Mouse (Mus musculus) adrenal gland, postnatal 36 days (tissue): ENCODE results near the gene Slc25a16. TPM values are rescaled to one million over a fixed set of nuclear protein-coding genes. Genes with fewer than 3 reads are reported as not detected.
A peak's percentile ranks its signal among the peaks of the same experiment; 100 is the strongest.

ENCODE experiments used
- DNase-seq, 2 experiments: peaks; one replicate each; pipeline ENCODE4 v3.0.0; 2021; ENCODE audit warnings: mixed read lengths in 1 of 2
- long read RNA-seq, 2 experiments: library from polyadenylated mRNA; stranded (forward); transcript quantifications; one replicate each; pipeline ENCODE4 v2.0.0; 2021; ENCODE audit warnings: borderline sequencing depth in 2 of 2
- total RNA-seq, 2 experiments: library from RNA; stranded (reverse); gene quantifications; 2 replicates each; pipeline ENCODE4 v1.2.3; 2021

The Slc25a16 gene
- 10 to 100 TPM; 33.5 to 49.0 TPM for total RNA-seq
- long read RNA-seq, experiment 1, transcript Slc25a16-201 (9 exons, 3,145 nt): major isoform, 7 of 18 reads
- long read RNA-seq, experiment 1, partial matches to known transcripts: 0 of 18 reads
- long read RNA-seq, experiment 1, other reads (novel, unspliced or antisense): 11 of 18 reads
- long read RNA-seq, experiment 2, transcript Slc25a16-201 (9 exons, 3,145 nt): major isoform, 6 of 7 reads
- long read RNA-seq, experiment 2, partial matches to known transcripts: 0 of 7 reads
- long read RNA-seq, experiment 2, other reads (novel, unspliced or antisense): 1 of 7 reads

DNA sequence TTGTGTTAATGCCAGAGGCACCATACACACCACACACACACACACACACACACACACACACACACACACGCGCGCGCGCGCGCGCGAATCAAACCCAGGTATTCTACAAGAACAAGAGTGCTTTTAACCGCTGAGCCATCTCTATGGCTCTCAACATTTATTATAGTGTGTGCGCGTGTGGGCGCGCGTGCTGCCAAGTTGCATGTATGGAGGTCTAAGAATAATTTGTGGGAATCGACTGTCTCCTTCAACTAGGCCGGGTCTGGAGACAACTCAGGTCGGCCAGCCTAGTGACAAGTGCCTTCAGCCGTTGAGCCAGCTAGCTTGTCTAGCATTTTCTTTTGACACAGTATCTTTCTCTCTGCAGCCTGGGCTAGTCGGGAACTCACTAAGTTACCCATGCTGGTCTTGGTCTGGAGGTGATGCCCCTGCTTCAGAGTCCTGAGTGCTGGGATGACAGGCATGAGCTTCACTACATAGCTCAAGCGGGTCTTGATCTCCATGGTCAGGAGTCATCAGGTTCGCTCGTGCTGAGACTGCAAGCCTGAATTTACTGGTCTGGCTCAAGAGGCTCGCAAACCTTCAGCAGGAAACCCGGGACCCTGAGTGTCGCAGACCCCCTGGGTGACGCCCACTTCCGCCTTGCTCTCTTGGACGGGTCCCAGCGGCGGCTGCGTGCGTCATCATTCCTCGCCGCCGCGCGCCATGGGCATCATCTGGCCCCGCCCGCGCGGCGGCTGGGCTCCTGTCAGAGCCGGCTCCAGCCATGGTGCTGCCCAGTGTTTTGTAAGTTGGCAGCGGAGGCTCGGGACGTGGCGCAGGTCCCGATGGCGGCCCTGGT lies at the start of gene Slc25a16:
Slc25a16 (plus strand) TSS at position 709 of the 841 bp plus-strand sequence.
- peak; percentile 91 to 93 for DNase-seq

DNA sequence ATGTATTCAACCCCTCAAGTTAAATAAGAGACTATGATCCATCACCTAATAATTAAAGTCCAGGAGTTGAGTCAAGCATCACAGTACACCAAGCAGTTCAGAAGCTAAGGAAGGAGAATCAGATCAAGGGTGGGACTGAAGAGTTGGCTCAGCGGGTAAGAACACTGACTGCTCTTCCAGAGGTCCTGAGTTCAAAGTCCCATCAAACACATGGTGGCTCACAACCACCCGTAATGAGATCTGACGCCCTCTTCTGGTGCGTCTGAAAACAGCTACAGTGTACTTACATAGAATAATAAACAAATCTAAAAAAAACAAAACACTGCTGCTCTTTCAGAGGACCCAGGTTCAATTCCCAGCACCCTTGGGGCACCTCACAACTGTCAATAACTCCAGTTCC lies 45.6 kb upstream of the Slc25a16 start:
- DNase-seq: no peak

DNA sequence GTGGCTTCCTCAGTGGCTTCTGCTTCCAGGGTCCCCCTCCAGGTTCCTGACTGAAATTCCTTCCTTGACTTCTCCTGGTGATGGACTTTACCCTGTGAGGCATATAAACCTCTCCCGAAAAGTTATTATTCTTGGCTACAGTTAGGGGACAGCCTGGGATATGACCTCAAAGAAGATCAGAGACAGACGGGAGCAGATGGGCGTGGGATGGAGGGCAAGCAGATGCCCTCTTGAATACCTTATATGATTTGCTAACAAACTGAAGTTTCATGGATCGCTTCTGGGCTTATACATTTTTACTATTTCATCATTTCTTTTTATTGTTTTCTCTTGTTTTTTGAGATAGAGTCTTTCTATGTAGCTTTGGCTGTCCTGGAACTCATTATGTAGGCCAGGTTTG lies 44.9 kb upstream of the Slc25a16 start:
- no peak for DNase-seq

DNA sequence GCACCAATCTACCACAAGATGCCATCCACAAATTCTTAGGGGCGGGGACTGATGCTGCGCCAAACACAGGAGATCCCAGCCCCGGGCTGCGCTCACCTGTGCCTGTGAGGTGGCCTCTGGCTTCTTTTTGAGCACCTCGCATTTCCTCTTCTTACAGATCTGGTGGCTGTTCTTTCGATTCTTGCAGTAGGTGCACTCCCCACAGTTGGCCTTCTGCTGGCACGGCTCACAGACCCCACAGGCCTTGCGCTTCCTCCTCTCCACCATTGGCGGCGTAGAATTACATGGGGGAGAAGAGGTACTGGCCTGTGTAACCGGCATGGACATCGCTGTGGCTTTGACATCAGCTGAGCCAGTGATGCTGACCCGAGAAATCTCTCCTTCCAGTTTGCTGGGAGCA lies 42.4 kb upstream of the Slc25a16 start:
- no peak for DNase-seq

DNA sequence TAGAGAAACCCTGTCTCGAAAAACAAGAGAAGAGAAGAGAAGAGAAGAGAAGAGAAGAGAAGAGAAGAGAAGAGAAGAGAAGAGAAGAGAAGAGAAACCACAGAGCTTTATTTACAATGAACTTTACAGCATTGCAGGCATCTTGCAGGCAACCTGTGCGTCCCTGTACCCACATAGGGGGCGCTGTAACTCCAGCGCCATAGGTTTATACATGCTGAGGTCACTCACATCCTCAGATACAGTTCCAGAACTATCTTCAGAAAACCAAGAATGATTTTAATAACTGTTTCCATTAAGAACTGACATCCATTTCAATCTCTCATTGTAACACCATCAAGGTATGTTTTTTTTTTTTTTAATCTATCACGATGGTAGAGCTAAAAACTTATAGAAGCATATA lies 39.2 kb upstream of the Slc25a16 start:
- peak in 1 of 2 experiments; percentile 51 for DNase-seq

DNA sequence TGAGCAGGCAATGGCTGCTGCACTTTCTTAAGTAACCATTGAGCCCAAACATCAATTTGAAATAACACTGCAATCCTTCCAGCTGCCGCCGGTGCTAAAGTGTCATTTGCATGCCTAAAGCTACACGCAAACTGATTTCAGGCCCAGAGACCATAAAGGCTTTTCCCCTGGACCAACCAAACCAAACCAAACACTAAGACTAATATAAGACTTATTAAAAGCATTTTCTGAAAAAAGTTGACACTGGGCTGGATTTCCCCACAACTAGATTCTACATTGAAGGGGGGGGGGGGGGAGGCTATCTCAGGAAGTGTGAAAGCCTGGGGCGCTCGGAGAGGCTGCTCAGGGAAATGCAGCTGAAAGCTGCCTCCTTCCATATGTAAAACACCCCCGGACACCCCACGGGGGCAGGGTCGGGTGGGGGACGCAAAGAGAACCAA lies 36.5 kb upstream of the Slc25a16 start:
- DNase-seq: no peak

DNA sequence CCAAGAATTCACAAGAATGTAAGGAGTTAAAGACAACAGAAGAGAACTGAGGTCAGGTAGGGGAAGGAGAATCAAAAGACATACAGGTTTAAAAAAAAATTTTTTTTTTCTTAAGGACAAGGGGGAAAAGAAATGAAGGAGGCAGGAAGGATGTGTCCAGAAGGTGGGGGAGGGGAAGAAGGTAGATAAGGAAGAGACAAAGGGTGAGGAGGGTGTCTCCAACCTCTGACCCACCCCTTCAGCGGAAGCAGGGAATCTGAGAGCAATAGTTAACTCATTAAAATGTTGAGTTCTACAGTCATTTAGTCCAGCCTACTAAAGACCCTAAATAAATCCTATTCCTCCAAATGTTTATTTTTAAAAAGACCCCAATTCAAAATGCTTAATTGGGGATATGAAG lies 35.9 kb upstream of the Slc25a16 start:
- no peak for DNase-seq

DNA sequence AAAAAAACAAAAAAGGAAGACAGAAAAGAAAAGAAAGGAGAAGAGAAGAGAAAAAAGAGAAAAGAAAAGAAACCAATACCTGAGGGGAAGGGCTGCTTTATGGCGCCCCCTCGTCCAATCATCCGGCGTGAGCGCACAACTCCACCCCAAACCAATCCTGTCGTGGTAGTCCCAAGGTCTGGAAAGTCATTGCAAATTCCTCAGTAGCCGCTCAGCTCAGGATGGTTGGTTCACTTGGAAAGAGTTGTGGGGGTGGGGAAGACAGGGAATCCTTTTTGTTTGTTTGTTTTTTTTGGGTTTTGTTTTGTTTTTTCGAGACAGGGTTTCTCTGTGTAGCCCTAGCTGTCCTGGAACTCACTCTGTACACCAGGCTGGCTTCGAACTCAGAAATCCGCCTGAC lies 35.0 kb upstream of the Slc25a16 start:
- DNase-seq: no peak

DNA sequence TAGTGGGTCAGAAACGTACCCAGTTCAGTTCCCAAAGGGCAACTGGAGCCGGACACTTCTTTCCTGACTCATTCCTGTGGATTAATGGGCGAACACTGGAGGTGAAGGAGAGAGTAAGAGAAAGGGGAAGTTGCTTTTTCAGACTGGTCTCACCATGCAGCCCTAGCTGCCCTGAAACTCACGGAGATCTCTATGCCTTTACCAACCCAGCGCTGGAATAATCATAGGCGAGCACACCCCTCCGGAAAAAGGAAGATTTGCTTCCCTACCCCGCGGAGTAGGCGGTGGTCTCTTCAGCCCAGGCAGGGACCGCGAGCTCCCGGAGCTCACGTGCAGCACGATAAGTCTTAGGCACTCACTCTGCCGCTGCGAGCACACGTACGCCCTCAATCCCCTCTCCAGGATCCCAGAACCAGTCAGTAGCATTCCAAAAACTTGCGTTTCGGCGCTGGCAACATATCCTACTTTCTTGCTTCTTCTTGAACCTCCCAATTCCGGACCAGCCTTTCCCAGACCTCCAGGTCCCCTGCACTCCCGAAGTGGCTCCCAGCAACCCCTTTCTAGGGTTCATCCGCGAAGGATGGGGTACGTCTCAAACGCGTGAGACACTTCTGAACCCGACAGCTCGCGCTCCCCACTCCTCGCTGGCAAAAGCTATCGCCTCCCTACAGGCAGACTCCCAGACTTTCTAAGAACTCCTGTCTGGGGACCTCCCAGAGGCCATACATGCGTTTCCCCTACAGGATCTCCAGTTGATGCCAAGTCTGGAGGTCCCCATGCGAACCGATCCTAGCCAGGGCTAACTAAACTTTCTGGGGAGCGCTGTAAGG lies 34.2 kb upstream of the Slc25a16 start:
- peak; percentile 8 to 22 for DNase-seq

DNA sequence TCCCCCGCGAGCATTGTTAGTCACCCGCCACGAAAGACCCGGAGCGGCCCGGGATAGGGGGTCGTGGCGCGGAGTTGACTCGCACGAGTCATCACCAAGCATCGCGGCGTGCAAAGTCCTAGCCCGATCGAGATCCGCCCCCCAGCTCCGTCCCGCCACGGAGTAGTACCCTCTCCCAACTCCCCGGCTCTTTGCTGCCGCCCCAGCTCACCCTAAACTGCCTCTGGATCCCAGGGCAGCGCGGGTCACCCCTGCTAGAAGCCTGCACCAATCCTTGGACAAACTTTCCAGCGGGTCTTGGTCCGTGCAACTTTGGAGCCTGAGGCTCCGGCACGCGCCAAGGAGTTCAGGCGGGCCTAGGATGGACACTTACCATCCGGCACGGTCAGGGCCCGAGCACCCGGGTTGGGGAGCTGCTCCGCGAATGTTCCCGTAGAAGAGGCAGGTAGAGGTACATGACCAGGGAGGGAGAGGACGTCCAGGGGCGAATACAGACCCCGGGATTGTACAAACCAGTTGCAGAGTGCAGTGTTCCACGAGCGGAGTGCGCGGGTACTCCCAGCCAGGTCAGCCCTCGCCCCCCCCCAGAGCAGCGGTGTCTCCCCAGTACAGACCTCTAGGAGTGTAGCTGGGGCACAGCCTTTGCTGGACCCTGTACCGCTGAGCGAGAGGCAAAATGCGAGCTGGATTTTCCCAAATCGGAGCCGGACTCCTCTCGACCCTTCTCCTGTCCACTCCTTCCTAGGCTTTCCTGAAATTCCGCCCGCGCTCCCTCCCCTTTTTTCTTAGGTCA lies 33.4 kb upstream of the Slc25a16 start:
- DNase-seq: peak; percentile 56 to 67

DNA sequence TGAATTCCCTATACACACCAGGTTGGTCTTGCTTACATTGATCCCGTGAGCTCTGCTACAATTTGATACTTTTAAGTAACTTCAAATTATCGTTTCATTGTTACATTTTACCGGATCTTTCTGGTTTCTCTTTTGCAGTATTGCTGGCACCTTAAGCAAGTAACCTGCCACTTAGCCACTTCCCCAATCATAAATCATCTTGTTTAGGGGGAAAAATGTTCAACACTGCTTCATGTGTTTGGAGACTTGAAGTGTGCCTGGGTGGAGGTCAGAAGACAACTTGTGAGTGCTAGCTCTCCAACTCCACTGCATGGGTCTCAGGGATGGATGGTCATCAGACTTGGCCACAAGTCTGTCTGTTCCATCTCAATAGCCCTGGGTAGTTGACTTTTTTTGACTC lies 29.4 kb upstream of the Slc25a16 start:
- no peak for DNase-seq

DNA sequence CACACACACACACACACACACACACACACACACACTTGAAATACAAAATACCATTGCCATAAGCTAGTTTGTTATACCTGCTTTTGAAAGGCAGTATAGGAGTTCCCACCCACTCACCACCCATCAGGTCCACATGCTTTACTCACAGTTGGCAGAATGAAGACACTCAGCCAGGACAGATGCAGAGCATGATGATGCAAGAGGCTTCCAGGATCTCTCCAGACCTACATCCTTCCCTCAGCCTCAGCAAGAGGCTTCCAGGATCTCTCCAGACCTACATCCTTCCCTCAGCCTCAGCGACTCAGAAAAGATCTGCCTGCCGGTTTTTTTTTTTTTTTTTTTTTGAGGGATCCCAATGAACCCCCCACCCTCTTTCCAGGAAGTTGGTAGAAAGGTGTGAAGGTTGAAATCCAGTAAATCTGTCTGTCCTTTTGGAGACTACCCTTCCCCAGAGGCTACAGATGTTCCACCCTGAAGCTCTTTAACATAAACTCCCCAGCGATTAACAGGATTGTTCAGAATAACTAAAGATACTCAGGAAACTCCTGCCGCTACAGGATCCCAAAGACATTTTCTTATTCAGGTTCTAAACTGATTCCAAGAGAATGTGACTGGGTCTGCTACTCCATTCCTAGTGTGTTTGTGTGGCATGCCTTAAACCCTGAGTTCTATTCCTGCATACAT lies 27.7 kb upstream of the Slc25a16 start:
- no peak for DNase-seq

DNA sequence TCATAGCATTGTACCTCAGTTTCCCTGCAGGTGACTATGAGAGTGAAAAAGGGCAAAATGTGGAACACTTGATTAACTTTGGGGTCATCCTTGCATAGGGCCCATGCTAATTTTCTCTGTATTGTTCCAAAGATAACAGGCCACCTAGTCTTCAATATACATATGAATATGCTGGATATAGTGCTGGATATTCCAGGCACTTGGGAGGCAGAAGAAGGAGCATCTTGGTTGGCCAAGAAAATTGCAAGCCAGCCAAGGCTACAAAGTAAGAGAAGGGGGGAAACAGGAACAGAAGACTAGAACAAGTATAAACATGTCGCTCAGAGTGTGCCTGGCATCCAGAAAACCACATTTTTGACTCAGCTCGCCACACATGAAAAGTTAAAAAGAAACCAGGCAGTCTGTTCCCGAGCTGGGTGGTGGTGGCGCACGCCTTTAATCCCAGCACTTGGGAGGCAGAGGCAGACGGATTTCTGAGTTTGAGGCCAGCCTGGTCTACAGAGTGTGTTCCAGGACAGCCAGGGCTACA lies 27.0 kb upstream of the Slc25a16 start:
- DNase-seq: no peak

DNA sequence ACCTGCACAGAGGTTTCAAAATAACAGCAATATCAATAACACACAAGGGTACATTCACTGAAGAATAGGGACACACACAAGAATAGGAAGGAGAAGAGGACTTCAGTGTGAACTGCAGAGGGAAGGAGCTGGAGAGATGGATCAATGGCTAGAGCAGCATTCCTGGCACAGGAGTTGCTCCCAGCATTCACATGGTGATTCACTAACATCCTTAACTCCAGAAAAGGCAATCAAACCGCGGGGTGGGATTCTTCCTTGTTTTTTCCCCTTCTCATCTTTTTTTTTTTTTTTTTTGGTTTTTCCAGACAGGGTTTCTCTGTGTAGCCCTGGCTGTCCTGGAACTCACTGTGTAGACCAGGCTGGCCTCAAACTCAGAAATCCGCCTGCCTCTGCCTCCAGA lies 26.0 kb upstream of the Slc25a16 start:
- DNase-seq: no peak

DNA sequence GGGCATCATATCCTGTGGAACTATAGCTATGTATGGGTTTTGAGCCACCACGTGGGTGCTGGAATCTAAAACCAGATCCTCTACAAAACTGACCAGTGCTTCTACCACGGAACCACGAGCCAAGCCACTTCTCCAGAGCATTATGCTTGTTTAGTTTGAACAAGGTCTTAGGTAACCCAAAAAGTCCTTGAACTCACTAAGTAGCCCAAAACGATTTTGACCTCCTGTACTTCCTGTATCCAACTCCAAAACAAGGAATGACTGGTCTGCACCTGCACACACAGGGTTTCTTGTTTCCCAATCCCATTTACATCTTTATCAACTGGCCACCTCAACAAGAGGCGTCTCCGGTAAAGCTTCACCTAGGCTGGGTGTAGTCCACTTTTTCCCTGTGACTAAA lies 25.0 kb upstream of the Slc25a16 start:
- DNase-seq: no peak

DNA sequence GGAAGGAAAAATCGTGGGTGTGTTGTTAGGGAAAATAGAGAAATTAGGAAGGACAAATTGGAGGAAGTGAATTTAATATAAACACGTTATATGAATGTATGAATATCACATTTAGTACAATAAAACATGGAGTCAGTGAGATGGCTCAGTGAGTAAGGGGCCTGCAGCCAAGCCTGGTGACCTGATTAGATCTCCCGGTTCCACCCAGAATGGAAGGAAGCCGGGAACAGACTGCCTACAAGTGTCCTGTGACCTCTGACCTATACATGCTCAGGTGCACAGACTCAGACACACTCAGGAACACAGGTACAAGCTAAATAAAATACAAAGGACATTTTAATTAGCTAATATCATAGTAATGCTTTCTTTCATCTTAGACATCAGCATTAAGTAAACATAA lies 24.4 kb upstream of the Slc25a16 start:
- DNase-seq: no peak

DNA sequence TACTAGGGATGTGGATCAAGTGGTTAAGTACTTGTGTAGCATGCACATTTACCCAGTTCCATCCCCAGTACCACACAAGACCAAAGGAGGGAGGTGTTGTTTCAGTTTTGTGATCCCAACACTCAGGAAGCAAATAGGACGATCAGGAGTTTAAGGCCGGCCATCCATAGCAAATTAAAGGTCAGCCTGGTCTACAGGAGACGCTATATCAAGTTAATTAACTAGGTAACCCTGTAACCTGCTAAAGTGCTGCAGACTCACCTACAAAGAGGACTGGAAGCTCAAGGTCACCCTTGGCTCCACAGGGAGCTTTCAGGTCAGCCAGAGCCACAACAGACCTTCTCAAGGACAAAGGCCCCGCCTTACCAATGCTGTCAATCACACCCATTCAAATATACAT lies 23.7 kb upstream of the Slc25a16 start:
- no peak for DNase-seq

DNA sequence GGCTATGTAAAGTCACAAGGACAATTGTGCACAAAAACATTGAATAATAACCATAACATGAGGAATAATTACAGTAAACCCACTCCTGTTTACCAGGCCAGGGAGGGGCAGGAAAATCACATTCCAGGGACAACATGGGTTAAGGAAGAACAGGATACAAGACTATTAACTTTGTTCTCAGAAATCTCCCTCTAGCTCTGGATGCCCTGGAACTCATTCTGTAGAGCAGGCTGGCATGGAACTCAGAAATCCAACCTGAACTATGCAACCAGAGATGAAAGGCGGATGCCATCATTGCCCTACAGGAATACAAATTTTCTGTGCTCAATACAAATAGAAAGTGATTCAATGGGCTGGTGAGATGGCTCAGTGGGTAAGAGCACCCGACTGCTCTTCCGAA lies 23.0 kb upstream of the Slc25a16 start:
- no peak for DNase-seq

DNA sequence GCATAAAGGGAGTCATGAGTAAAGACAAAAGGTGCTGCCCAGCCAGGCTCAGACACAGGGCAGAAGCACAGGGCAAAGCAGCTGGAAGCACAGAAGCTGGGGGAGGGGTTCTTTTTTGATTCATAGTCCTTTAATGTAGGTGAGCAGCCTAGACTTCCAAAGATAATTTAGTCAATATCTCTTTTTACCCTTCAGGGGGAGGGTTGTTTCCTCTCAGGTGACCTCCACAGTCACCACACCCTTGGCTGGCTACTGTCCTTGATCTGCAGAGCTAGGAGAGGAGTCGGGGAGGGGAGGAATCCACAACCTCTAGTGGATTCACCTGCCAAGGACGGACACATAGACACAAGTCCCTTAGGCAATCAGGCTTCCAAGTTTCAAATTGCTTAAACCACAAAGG lies 22.4 kb upstream of the Slc25a16 start:
- DNase-seq: no peak

DNA sequence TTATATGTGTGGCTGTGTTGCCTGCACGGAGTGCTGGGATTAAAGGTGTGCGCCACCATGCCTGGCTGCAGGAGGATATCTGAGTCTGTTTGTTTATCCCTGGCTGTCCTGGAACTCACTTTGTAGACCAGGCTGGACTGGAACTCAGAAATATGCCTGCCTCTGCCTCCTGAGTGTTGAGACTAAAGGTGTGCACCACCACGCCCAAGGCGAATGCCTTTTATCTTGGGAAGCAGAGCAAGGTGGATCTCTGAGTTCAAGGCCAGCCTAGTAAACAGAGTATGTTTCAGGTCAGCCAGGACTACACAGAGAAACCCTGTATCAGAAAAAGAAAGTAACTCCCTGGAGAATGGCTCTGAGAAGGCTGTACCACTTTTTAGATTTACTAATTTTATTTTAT lies 20.3 kb upstream of the Slc25a16 start:
- no peak for DNase-seq

DNA sequence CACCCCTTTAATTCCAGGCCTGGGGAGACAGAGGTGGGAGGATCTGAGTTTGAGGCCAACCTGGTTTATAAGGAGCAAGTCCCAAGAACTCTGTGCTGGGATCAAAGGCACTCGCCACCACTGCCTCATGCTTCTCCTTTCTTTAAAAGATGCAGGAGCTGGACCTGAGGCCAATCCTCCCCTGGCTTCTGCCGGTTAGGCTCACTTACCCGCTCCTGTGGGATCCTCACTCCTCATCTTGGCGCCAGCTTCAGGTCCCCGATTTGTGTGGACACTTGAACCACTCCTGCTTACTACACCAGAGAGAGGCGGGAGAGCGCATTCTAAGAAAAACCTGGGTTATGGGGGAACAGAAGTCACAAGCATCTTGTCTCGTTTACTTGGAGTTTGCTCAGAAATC lies 18.6 kb upstream of the Slc25a16 start:
- DNase-seq: no peak
